Mouse (Mus musculus) thymus, postnatal 4 days (tissue): ENCODE results near the gene Mum1.
"Not testable (repeated sequence)": the region's sequence is repeated elsewhere in the genome, so short reads cannot be mapped to it uniquely, and the experiment has no call there.

Experiments used
- DNase-seq: peaks from one replicate; pipeline ENCODE4 v3.0.0; 2021

Mum1 gene

GRCm38 (mm10) chr10:80208841-80209371 lies 17.3 kb upstream of the Mum1 start:
- no peak for DNase-seq

- DNase-seq = not testable (repeated sequence)
These were observed 14.6 kb upstream of the Mum1 start for GRCm38 (mm10) chr10:80211547-80212103.

GRCm38 (mm10) chr10:80215048-80215772 lies 11.0 kb upstream of the Mum1 start:
- DNase-seq = no peak

- DNase-seq = no peak
These were observed 5.6 kb upstream of the Mum1 start for GRCm38 (mm10) chr10:80220676-80221075.

- not testable (repeated sequence) for DNase-seq
These were observed 3.1 kb upstream of the Mum1 start for GRCm38 (mm10) chr10:80223137-80223536.

GRCm38 (mm10) chr10:80226071-80226415 lies 191 bp upstream of the Mum1 start:
- no peak for DNase-seq

GRCm38 (mm10) chr10:80227166-80227539 lies 919 bp downstream of the Mum1 start:
- DNase-seq = no peak

DNA sequence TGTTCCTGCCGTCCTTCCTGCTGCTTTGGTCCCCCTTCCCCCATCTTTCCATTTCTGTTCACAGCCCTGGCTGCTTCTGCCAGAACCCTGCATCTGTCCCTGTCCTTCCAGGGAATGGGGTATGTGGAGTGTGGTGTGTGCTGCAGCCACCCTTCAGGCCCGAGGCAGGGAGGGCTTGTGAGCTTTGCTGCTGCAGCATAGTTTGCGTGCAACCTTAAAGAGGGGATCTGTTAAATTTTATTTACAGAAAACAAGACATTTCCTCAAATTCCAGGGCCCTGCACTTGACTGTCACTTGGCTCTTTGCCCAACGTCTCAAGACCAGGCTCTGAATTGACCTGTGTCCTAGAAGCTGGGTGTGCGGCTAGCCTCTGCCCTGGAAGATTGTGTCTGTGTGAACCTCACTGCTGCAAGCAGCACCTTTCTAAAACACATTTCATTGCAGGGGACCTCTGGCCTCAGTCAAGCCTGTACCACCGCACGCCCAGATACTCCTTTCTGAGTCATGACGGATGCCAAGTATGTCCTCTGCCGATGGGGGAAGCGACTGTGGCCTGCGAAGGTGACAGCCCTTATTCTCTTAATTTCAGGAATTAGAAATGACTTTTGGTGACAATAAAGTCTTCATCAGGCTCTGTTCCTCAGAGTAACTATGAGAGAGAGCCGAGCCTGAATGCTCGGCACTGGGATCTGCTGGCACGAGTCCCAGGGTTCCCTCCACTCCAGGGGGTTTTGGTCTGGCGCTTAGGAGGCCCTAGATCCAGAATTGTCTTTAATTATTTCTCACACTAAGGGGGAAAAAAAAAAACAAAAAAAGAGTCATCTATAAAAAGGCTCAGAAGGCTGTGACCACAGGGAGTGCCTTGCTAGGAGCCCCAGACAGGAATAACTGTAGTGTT lies 1.9 kb downstream of the Mum1 start:
- no peak for DNase-seq

DNA sequence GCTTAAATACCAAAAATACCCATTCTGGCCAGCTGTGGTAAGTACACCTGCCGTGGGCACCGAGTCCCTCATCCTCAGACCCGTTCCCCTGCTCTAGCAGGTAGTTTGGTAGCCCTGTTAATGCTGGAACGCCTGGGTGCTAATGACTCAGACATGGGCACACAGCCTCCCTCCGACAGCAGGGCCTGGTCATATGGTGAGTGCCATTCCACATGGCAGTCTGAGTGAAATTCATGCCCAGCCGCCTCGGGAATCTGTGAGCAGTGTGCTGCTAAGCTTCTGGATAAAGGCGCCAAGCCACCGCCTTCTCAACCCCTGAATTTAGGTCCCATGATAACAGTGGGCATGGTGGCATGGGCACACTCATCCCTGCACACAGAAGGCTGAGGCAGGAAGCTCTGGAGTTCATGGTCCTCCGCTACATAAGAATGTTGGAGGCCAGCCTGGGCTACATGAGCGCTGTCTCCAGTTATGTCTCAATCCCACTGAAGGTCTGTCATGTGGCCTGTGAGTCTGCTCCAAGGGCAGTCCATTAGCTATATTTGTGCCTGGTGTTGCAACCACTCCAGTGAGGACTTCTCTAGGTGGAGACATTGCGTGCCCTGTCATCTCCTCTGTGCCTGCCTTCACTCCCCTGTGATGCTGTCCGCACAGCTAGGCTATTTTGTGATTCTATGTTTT lies 10.1 kb downstream of the Mum1 start:
- DNase-seq = no peak

- DNase-seq = no peak
These were observed 10.8 kb downstream of the Mum1 start for GRCm38 (mm10) chr10:80237020-80237419.

DNA sequence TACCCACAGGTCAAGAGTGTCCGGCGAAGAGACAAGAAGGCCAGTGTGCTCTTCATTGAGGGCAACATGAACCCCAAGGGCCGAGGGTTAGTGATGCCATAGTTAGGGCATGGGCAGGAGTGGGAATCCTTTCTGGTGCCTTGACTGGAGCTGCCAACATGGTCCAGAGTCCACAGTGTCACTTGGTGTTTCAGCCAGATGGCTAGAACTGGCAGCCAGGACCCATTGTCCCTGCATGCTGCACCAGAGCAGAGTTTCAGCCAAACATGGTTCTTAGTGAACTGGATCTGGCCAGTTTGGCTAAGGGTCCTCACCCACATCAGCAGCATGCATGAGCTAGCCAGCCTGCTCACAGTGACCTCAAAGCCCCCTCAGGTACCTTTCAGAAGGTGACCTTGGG lies 12.1 kb downstream of the Mum1 start:
- DNase-seq = no peak

DNA sequence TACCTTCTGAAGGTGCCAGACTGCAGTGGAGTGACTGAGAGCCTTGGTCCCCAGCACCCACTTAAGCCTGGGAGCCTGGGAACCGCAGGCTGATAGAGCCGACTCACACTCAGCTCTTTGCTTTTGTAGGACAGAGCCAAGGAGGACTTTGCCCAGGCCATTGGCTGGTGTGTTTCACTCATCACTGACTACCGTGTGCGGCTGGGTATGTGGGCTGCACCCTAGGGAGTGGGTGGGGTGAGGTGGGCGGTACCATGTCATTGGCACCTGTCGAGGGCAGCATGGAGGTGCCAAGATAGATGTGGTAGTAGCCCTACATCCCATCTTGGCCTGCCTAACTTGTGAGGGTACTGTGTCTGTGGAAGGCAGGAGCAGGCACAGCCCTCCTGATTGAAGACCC lies 13.6 kb downstream of the Mum1 start:
- no peak for DNase-seq

GRCm38 (mm10) chr10:80242088-80242487 lies 15.9 kb downstream of the Mum1 start:
- DNase-seq = no peak

DNA sequence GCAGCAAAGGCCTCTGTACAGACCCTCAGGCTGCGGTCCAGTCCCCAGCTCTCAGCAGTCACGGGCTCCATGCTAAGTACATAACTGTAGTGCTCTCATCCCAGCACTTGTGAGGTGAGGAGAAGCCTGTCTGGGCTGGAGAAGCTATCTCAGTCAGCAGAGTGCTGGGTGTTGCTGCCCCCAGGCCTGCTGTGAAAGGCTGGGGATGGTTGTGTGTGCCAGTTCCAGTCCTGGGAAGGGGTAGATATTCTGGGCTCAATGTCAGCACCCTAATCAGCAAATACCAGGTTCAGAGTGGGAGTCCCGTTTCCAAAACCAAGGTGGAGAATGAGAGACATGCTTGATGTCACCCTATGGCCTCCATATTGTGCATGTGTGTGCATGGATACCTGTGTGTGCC lies 16.4 kb downstream of the Mum1 start:
- DNase-seq = no peak

- peak; percentile 66 for DNase-seq
These were observed 18.7 kb downstream of the Mum1 start for GRCm38 (mm10) chr10:80244791-80245399.

DNA sequence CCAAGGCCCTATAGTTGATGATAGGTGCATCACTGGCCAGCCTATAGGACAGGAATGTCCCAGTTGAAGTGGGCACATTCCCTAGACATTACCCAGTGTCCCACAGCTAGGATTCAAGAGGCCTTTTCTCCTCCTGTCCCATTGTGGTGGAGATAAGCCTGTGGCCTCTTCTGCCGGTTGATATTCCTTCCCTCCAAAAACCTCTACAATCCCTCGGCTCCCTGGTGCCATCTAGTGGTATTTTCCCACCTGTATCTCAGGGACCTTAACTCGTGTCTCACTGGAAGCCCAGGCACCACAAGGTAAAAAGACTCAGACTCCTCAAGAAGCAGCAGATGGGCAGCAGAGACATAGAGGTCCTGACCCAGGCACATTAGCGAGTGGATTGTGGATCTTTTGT lies 19.4 kb downstream of the Mum1 start:
- DNase-seq = peak; percentile 85

DNA sequence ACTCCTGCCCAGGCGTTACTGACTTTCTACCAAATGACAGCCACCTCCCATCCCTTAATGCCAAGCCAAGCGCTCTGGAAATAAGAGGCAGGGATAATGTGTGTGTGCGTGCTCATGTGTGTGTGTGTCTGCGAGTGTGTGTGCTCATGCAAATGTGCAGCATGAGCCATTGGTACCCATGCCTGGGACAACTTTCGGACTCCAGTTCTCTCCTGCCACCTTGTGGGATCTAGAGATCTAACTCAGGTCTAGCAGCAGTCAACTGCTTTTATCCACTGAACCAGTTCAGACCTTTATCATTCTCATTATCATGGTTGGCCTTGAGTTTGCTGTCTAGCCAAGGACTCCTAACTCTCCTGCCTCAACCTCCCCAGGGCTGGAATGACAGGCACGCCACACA lies 21.6 kb downstream of the Mum1 start:
- no peak for DNase-seq

DNA sequence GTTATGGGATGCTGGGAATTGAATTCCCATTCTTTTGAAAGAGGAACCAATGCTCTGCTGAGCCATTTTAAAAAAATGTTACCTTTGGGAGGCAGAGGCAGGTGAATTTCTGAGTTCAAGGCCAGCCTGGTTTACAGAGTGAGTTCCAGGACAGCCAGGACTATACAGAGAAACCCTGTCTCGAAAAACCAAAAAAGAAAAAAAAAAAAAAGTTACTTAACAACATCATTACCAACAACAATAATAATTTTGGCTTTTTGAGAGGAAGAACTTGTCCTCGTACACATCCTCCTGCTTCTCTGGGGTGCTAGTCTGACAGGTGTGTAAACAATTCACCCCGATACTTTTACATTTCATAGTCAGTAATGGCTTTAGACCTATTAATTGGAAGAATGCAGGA lies 22.2 kb downstream of the Mum1 start:
- DNase-seq = not testable (repeated sequence)

GRCm38 (mm10) chr10:80248971-80249640 lies 22.9 kb downstream of the Mum1 start, which contains the start of gene Ndufs7:
Ndufs7 (plus strand) TSS chr10:80249121.
- peak; percentile 92 for DNase-seq

DNA sequence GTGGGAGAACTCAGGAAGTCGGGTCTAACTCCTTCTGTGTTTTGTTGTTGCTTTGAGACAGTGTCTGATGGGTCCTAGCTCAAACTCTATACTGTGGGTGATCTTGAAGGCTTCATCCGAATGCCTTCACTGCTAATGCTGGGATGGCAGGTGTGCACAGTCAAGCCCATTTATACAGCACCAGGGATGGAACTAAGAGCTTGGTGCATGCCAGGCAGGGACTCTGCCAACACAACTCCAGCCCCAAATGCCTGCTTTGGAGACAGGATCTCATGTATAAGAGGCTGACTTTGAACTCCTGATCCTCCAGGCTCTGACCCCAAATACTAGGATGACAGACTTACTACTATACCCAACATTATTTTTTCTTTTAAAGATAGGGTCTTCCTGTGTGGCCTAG lies 23.8 kb downstream of the Mum1 start:
- no peak for DNase-seq

DNA sequence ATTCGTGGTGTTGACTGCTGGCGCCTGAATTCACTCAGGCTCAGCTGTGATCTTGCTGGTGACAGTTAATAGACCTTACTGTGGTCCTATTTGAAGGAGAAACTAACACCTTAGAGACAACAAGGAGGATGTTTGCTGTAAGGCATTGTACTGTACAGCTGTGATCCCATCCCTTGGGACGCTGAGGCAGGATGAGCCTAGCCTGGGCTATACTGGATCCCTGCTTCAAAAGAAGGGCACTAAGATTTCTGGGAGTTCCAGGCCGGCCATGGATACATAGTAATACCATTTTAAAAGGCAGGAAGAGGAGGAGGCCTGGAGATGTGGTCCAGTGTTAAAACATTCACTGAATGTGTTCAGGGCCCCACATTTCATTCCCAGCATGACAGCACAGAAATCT lies 24.3 kb downstream of the Mum1 start:
- DNase-seq = no peak

GRCm38 (mm10) chr10:80252011-80252410 lies 25.8 kb downstream of the Mum1 start:
- no peak for DNase-seq
